Mouse (Mus musculus): ENCODE measurements around the gene Gm21118. TPM values are rescaled to one million over a fixed set of nuclear protein-coding genes. Genes with fewer than 3 reads are reported as not detected.

Gene Gm21118
- polyA plus RNA-seq (2014; fragmentation: Illumina TruSeq; extraction: RNeasy Lipid Tissue Mini Kit (QIAGEN cat#74804); ENCODE audit: low read depth, low replicate concordance) = not detected

GRCm38 (mm10) chrY:70273542-70273941 lies at the start of gene Gm21118:
Gene Gm21118 (minus strand): TSS chrY:70273642.

GRCm38 (mm10) chrY:70303187-70303586 lies 29.7 kb upstream of the Gm21118 start, which contains the start of the genes Gm29423 and Gm29644:
Gene Gm29423 (minus strand): TSS chrY:70303287.
Gene Gm29644 (minus strand): TSS chrY:70303343.

Other genes starting within 250 kb of the Gm21118 start
- gene Gm29423, start 29.6 kb upstream of the Gm21118 start, polyA plus RNA-seq (2014; fragmentation: Illumina TruSeq; extraction: RNeasy Lipid Tissue Mini Kit (QIAGEN cat#74804); ENCODE audit: low read depth, low replicate concordance) = not detected
- not detected for gene Gm29644, start 29.7 kb upstream of the Gm21118 start, polyA plus RNA-seq (2014; fragmentation: Illumina TruSeq; extraction: RNeasy Lipid Tissue Mini Kit (QIAGEN cat#74804); ENCODE audit: low read depth, low replicate concordance)
- not detected for gene Gm20888, start 168.2 kb upstream of the Gm21118 start, polyA plus RNA-seq (2014; fragmentation: Illumina TruSeq; extraction: RNeasy Lipid Tissue Mini Kit (QIAGEN cat#74804); ENCODE audit: low read depth, low replicate concordance)

Measured in heart, adult 10 weeks (tissue).